Mouse (Mus musculus): ENCODE data around the gene Smoc2.

Smoc2 gene

GRCm38 (mm10) chr17:14277310-14277709, 2.0 kb upstream of the Smoc2 start:
- in situ Hi-C loops (cut with MboI, MseI) = no loop called here

GRCm38 (mm10) chr17:14279966-14280300, 627 bp downstream of the Smoc2 start:
- in situ Hi-C loops (cut with MboI, MseI) = loop anchor here (5.0 kb wide), 1 partner anchor 622 kb away; no protein-coding TSS in a partner anchor

DNA sequence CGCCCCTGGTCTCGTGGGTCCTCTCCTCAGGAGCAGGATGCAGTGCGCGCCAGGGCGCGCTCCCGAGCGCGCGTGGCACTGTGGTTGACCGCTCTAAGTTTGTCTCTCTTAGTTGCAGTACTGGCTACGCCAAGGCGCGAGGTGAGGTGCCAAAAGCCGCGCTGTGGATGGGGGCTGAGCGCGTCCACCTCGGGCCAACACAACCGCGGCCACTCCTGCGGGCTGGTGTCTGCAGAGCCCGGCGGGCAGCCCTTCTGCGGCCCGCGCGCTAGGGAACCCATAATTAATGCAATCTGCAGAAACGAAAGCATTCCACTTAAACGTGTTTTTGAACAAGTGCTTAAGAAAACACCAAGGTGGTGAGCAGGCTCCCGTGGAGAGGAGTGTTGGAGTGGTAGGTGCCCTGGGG, 1.1 kb downstream of the Smoc2 start:
- in situ Hi-C loops (cut with MboI, MseI) = loop anchor here (5.0 kb wide), 1 partner anchor 622 kb away; no protein-coding TSS in a partner anchor

DNA sequence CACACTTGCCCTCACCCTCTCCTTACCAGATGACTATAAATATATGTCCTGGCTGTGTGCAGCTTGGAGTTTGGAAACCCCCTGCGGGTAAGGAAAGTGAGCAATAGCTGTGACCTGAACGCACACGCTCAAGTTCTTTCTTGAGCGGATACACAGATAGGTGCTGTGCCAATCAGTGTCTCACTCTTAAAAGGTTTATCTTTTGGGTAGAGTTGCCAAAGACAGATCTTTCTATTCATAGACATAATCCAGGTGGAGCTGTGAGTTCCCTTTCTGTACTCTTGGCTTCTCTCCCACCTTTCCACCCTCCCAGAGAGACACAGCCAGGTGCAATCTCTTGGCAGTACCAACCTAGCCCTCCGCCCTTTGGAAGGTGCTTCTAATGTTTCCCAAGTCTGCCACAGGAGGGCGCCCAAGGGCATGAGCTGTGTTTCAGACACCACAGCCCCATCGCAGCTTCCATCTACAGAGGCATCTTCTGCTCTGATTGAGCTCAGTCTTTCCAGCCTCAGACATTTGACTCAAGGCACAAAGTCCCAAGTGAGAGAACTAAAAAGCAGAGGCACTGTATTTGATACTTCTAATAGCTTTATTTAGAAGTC, 8.8 kb downstream of the Smoc2 start:
- in situ Hi-C loops (cut with MboI, MseI) = no loop called here

DNA sequence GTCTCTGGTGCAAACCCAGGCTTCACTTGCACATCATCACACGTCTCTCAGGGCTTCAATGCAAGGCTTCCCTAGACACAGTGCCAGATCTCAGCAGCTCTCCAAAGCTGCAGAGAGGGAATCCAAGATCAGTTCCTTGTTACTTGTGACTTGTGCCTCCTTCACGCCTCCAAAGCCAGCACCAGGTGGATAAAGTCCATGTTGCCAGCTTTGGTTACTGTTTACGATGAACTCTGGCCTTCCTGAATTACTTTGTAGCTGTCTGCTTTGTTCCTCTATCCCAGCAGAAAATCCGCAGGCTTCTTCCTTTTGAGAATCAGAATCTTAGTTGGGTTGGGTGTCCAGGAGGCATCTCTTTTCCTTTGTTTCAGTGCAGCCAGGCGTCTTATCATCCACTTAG, 14.3 kb downstream of the Smoc2 start:
- in situ Hi-C loops (cut with MboI, MseI) = no loop called here

DNA sequence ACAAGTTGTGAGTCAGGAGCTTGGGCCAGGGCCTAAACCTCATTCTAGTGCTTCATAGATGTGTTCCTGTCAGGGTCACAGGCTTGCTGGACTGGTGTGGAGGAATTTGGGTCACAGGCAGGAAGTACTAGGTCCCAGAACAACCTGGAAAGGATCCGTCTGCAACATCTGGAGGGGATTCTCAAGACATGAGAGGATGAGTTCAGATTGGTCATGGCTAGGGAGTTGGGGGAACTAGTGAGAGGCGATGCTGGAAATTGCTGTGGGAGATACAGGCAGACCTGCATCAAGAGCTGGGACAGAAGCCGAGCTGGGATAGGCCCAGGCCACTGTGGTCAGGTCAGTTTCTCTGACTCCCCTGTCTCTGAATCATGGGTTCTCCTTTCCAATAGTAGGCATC, 15.8 kb downstream of the Smoc2 start:
- in situ Hi-C loops (cut with MboI, MseI) = no loop called here

- in situ Hi-C loops (cut with MboI, MseI) = no loop called here
These were observed 21.1 kb downstream of the Smoc2 start for GRCm38 (mm10) chr17:14300361-14300760.

DNA sequence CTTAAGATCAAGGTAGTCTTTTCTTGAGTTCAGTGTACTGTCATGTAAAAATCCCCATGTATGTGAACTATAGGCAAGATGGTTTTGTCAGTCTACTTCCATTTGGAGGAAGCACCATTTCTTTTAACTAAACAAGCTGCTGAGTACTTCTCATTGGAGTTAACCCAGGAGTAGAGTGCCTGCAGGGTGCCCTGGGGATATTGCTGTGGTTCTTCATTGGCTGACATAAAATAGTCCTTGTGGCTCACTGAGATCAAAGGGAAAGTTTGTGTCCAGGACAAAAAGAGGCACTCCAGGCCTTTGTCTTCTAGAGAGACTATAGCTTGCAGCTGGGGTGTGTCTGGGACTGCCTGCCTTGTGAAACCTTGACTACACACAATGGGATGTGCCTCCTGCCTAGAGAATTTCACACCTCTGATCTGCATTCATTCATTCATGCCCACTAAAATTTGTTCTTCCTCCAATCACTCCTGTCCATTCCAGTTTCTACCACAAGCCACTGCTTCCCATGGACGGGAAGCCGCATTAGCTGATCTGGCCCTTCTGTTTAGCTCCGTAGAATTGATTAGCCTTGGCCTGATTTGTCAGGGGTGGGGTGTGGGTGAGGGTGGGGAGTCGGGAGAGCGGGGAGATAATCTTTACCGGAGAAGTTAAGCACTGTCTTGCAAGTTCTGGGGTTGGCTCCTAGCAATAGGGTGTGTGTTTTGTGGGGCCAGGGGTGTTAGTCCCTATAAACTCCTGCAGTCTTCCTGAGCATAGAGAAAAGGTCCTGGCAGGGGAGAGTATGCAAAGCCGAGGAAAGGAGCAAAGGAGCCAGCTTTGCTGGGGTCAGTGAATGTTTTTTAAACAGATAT, 22.4 kb downstream of the Smoc2 start:
- in situ Hi-C loops (cut with MboI, MseI) = no loop called here

DNA sequence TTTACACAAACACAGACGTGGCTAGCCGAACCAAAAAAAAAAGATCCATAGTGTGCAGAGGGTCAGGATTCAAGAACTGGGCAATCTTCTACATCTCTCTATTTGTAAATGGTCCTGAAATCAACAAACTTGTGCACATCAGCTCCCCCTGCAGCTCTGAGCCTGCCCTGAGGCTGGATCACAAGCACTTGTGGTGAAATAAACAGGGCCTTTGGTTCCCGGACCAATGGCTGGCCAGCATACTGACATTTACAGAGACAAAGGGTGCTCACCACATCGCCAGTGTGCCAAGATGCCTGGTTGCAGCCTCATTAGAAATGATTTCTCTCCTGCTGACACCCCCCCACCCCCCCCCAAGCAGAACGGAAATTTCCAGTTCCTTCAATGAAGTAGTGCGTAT, 23.1 kb downstream of the Smoc2 start:
- in situ Hi-C loops (cut with MboI, MseI) = no loop called here

GRCm38 (mm10) chr17:14303722-14304121, 24.4 kb downstream of the Smoc2 start:
- in situ Hi-C loops (cut with MboI, MseI) = no loop called here

DNA sequence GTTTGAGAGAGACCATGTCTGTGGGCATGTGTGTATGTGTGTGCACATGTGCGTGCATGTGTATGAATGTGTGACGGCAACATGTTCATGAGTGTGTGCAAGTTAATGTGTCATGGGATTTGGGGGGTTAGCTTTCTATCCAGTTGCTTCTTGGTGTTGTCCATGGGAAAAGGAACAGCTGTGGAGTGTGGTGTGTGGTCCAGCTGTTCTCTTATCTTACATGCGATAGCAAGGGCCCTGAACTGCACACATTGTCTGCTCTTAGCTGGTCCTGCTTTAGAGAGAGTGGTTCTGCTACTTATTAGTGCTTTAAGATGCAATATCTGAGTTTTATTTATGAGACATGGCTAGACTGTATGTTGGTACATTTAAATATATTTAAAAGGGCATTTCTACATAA, 30.6 kb downstream of the Smoc2 start:
- in situ Hi-C loops (cut with MboI, MseI) = no loop called here

DNA sequence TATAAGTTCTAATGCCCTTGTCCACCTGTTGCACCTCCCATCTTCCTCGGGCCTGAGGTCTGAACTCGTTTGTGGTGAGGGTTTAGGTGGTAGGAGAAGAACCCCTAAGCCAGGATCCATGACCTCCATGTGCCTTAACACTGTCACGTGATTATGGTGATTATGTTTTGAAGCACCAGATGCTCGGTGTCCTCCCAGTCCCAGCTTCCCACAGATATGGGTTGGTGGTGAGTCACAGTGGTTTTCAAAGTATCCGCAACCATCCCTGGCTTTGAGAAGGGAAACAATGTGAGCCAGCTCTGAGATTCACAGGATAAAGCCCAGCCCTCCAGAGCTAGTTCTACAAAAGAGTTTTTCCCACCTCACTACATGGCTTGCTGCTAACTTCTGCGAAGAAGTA, 33.1 kb downstream of the Smoc2 start:
- in situ Hi-C loops (cut with MboI, MseI) = no loop called here

- in situ Hi-C loops (cut with MboI, MseI) = no loop called here
These were observed 35.0 kb downstream of the Smoc2 start for GRCm38 (mm10) chr17:14314308-14314707.

DNA sequence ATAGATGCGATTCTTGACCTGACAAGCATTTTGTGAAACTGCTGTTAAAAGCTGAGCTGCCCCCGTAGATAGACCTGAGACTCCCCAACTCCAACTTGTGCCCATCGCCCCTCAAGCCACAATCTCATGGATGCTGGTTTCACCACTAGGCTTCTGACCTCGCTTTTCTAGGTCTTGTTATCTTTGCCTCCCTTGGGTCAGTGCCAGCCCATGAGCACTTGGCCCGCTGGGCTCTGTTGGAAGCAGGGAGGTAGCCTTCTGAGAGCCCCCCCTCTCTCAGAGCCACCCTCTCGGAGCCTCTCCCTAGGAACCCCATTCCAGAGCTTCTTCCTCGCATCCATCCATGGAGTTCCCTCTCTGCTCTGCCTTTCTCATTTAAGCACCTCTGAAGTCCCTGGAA, 37.2 kb downstream of the Smoc2 start:
- in situ Hi-C loops (cut with MboI, MseI) = no loop called here

- in situ Hi-C loops (cut with MboI, MseI) = no loop called here
These were observed 38.1 kb downstream of the Smoc2 start for GRCm38 (mm10) chr17:14317439-14317838.

GRCm38 (mm10) chr17:14326156-14326555, 46.9 kb downstream of the Smoc2 start:
- in situ Hi-C loops (cut with MboI, MseI) = no loop called here

DNA sequence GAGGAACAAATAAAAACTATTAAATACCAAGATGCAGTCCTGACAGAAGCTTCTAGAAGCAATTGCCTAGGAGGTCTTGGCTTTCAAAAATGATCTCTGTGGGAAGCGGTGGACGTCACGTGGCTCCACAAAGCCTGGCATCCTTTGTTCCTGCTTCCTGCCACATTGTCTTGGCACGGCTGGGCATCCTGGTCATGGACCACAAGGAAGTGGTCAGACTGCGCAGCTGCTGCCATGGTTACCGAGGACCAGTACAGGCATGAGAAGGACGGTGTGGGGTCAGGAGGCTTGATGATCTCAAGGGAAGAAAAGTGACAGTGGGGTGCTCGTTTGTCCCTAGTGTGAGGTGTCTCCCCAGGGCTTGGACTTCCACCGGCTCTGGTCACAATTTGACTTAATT, 48.7 kb downstream of the Smoc2 start:
- in situ Hi-C loops (cut with MboI, MseI) = no loop called here

DNA sequence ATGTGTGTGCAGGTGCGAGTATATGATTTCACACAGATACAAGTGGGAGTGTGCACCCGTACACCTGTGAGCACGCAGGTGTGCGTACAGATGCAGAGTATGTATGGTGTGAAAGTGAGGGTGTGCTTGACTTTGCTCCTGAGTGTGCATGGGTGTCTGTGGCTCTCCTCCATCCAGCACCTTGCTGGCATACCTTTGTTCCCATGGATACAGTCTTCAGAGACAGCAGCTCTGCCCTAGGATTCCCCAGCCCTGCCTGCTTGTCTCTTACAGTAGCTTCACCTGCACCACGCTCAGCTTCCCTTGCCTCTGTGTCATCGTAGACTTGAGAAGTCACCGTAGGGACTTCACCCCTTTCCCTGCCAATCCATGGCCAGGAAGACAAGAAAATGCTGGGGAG, 51.2 kb downstream of the Smoc2 start:
- in situ Hi-C loops (cut with MboI, MseI) = no loop called here

GRCm38 (mm10) chr17:14339932-14340557, 60.7 kb downstream of the Smoc2 start:
- in situ Hi-C loops (cut with MboI, MseI) = no loop called here

DNA sequence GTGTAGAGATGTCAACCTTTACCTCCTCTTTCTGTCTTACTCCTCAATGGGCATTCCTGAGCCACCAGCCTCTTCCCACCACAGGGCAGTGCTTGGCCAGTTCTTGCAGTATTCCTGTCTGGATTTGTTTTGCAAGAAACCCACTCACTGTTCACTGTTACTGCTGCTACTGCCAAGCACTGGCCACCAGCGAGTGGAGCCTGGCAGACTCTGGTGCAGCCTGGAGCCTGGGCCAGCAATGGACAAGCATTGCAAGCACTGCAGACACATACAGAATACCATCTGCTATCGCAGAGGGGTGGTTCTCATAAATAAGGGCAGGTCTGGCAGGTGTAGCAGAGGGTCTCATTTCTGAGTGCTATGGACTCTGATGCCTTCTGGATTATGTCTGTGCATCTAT, 61.4 kb downstream of the Smoc2 start:
- in situ Hi-C loops (cut with MboI, MseI) = no loop called here

DNA sequence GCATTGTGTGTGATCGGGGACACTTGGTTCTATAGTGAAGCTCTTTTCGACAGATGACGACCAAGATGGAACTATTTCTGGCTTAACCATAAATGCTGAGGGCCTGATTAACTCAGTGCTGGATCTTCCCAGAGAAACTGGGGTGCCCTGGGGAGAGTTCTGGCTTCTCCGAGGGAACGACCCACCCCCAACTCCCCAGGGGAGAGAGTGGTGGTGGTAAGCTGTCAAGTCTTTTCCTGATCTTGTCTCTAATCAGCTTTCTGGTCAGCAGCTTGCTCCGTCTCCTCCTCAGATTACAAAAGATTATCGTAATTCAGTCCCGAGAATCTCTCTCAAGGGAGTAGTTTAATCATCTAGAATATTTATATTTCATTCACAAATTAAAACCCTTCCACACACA, 63.2 kb downstream of the Smoc2 start:
- in situ Hi-C loops (cut with MboI, MseI) = no loop called here

- in situ Hi-C loops (cut with MboI, MseI) = no loop called here
These were observed 64.1 kb downstream of the Smoc2 start for GRCm38 (mm10) chr17:14343442-14343841.

DNA sequence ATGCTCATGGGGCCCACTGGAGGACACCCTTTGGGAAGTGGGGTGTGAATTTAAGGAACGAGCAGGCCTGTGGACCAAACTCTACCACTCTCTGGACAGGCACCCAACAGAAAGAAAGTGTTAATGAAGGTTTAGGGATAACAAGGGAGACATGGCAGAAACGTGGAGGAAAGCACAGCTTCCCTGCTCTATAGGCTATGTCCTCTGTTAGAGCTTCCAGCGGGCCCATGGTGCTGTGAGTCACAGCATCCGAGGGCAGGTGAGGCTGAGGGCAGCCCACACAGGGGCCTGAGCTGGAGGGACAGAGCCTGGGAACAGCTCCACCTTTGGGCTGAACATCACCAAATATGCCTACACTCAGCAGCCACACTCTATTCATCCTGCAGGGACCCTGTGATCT, 66.2 kb downstream of the Smoc2 start:
- in situ Hi-C loops (cut with MboI, MseI) = no loop called here
